Mouse (Mus musculus) E14TG2a.4 (cell line): ENCODE data around the gene Brms1.

Experiments used
- H3K27me3 ChIP-seq: 2 replicates; pipeline ENCODE4 v1.6.1; 2014; ENCODE audit warnings: low read length, control low read depth; ENCODE audit not compliant: insufficient read depth
- H3K36me3 ChIP-seq: 2 replicates; pipeline ENCODE4 v1.6.1; 2014; ENCODE audit warnings: low read length, control low read depth; ENCODE audit not compliant: insufficient read depth
- H3K4me1 ChIP-seq: replicated peaks from 2 replicates; pipeline ENCODE4 v1.6.1; 2014; ENCODE audit warnings: low read depth, low read length, control low read depth
- H3K4me3 ChIP-seq: replicated peaks from 2 replicates; pipeline ENCODE4 v1.5.1; 2014; ENCODE audit warnings: mild to moderate bottlenecking, low read length
- H3K9me3 ChIP-seq: 2 replicates; pipeline ENCODE4 v1.6.1; 2014; ENCODE audit warnings: low read length, control low read depth
- CTCF ChIP-seq: conservative IDR thresholded peaks from 2 replicates; pipeline ENCODE4 v1.5.1; 2014; ENCODE audit warnings: low read length
- NANOG ChIP-seq: IDR thresholded peaks from 2 replicates; pipeline ENCODE4 v1.6.1; 2014; ENCODE audit warnings: borderline replicate concordance, low read length, mixed read lengths
- POU5F1 ChIP-seq: IDR thresholded peaks from 2 replicates; pipeline ENCODE4 v1.6.1; 2014; ENCODE audit warnings: low read length, borderline replicate concordance

Gene Brms1

GRCm38 (mm10) chr19:5048138-5049056 lies 7.2 kb downstream of the Brms1 start:
- no peak for TF ChIP-seq CTCF
- no peak for TF ChIP-seq NANOG
- no peak for TF ChIP-seq POU5F1
- no peaks in the 10 kb centered on the region for H3K9me3 ChIP-seq
- peaks cover 28% of the 10 kb centered on the region for H3K27me3 ChIP-seq
- H3K36me3 ChIP-seq, result peaks cover 63% of the 10 kb centered on the region
- H3K4me3 ChIP-seq, result no peak overlapping the region
- peaks cover 87% of the 10 kb centered on the region for H3K4me1 ChIP-seq

GRCm38 (mm10) chr19:5049325-5049724 lies 8.2 kb downstream of the Brms1 start:
- TF ChIP-seq CTCF, result no peak

GRCm38 (mm10) chr19:5050047-5050905 lies 9.1 kb downstream of the Brms1 start, which contains the start of gene Rin1:
Gene Rin1 (plus strand): TSS chr19:5050481.
- Histone ChIP-seq H3K36me3 (peaks cover 65% of the 10 kb centered on the region), H3K4me3 (peak within 1 kb of the TSS; percentile 77), H3K27me3 (peaks cover 32% of the 10 kb centered on the region), H3K9me3 (no peaks in the 10 kb centered on the region), H3K4me1 (peaks cover 80% of the 10 kb centered on the region)
- peak; percentile 6; the same call in 1 of the 2 replicates for TF ChIP-seq CTCF
- TF ChIP-seq NANOG, result no peak
- TF ChIP-seq POU5F1, result no peak

More at GRCm38 (mm10) chr19:5049325-5049724, 8.2 kb downstream of the Brms1 start:
- Histone ChIP-seq H3K27me3 (peaks cover 29% of the 10 kb centered on the region), H3K4me1 (peaks cover 86% of the 10 kb centered on the region), H3K36me3 (peaks cover 61% of the 10 kb centered on the region), H3K9me3 (no peaks in the 10 kb centered on the region), H3K4me3 (0 out of 2 replicates have a peak overlapping the region, but pooled peaks have one; percentile 10)

- TF ChIP-seq NANOG (no peak), CTCF (no peak), POU5F1 (no peak)
- H3K36me3 ChIP-seq, result peaks cover 63% of the 10 kb centered on the region
- H3K4me3 ChIP-seq, result peak overlapping the region; percentile 77
- peaks cover 76% of the 10 kb centered on the region for H3K4me1 ChIP-seq
- peaks cover 35% of the 10 kb centered on the region for H3K27me3 ChIP-seq
- H3K9me3 ChIP-seq, result no peaks in the 10 kb centered on the region
These were observed 9.9 kb downstream of the Brms1 start for GRCm38 (mm10) chr19:5051031-5051430.

- peaks cover 58% of the 10 kb centered on the region for H3K36me3 ChIP-seq
- no peaks in the 10 kb centered on the region for H3K9me3 ChIP-seq
- H3K4me3 ChIP-seq, result peak overlapping the region; percentile 77
- no peak for TF ChIP-seq POU5F1
- no peak for TF ChIP-seq NANOG
- TF ChIP-seq CTCF, result no peak
- H3K27me3 ChIP-seq, result peaks cover 35% of the 10 kb centered on the region
- H3K4me1 ChIP-seq, result peaks cover 76% of the 10 kb centered on the region
These were observed 10.4 kb downstream of the Brms1 start for GRCm38 (mm10) chr19:5051515-5051914.

GRCm38 (mm10) chr19:5052166-5052822 lies 11.1 kb downstream of the Brms1 start:
- no peak for TF ChIP-seq CTCF
- no peak for TF ChIP-seq POU5F1
- TF ChIP-seq NANOG, result no peak
- Histone ChIP-seq H3K4me3 (peak overlapping the region; percentile 77), H3K9me3 (no peaks in the 10 kb centered on the region), H3K36me3 (peaks cover 50% of the 10 kb centered on the region), H3K4me1 (peaks cover 80% of the 10 kb centered on the region), H3K27me3 (peaks cover 35% of the 10 kb centered on the region)

GRCm38 (mm10) chr19:5052853-5053252 lies 11.7 kb downstream of the Brms1 start:
- TF ChIP-seq CTCF, result no peak
- no peaks in the 10 kb centered on the region for H3K9me3 ChIP-seq
- peak overlapping the region; percentile 77 for H3K4me3 ChIP-seq
- peaks cover 84% of the 10 kb centered on the region for H3K4me1 ChIP-seq
- peaks cover 45% of the 10 kb centered on the region for H3K36me3 ChIP-seq
- peaks cover 35% of the 10 kb centered on the region for H3K27me3 ChIP-seq

- 0 out of 2 replicates have a peak overlapping the region, but pooled peaks have one; percentile 77 for H3K4me3 ChIP-seq
- peaks cover 34% of the 10 kb centered on the region for H3K36me3 ChIP-seq
- H3K9me3 ChIP-seq, result no peaks in the 10 kb centered on the region
- H3K4me1 ChIP-seq, result peaks cover 84% of the 10 kb centered on the region
- H3K27me3 ChIP-seq, result peaks cover 35% of the 10 kb centered on the region
- TF ChIP-seq POU5F1 (no peak), CTCF (peak; percentile 98)
These were observed 12.8 kb downstream of the Brms1 start for GRCm38 (mm10) chr19:5053909-5054308.
